Mouse (Mus musculus) limb, embryonic 14.5 days (tissue): Measurements from ENCODE around the gene Fyn. TPM values are rescaled to one million over a fixed set of nuclear protein-coding genes. Genes with fewer than 3 reads are reported as not detected.

Source experiments
- ATAC-seq: fragments of 200-750 bp; cut with Nextera tagmentation; 2 replicates; pipeline ENCODE4 v1.8.0; 2017; ENCODE audit warnings: low read depth, moderate number of reproducible peaks, moderate TSS enrichment; ENCODE audit not compliant: low FRiP score
- DNase-seq: peaks from one replicate; pipeline ENCODE4 v3.0.0-alpha.2; 2015; ENCODE audit warnings: low spot score
- H3K27ac ChIP-seq: fragments of 300-500 bp; sonication (generic); replicated peaks from 2 replicates; pipeline ENCODE4 v1.5.1; 2014; ENCODE audit warnings: low read depth, mild to moderate bottlenecking, low read length, moderate library complexity, mixed read lengths
- H3K27me3 ChIP-seq: fragments of 300-500 bp; sonication (generic); 2 replicates; pipeline ENCODE4 v1.6.1; 2014; ENCODE audit warnings: low read length, mixed read lengths; ENCODE audit not compliant: control insufficient read depth, insufficient read depth
- H3K36me3 ChIP-seq: fragments of 300-500 bp; sonication (generic); 2 replicates; pipeline ENCODE4 v1.6.1; 2014; ENCODE audit warnings: mild to moderate bottlenecking, low read length, moderate library complexity, mixed read lengths; ENCODE audit not compliant: control insufficient read depth, insufficient read depth
- H3K4me1 ChIP-seq: fragments of 300-500 bp; sonication (generic); 2 replicates; pipeline ENCODE4 v1.6.1; 2014; ENCODE audit warnings: antibody characterized with exemption, low read length, mixed read lengths; ENCODE audit not compliant: control insufficient read depth, insufficient read depth
- H3K4me2 ChIP-seq: fragments of 300-500 bp; sonication (generic); replicated peaks from 2 replicates; pipeline ENCODE4 v1.6.1; 2014; ENCODE audit warnings: low read depth, mild to moderate bottlenecking, low read length, moderate library complexity; ENCODE audit not compliant: severe bottlenecking
- H3K4me3 ChIP-seq: fragments of 300-500 bp; sonication (generic); replicated peaks from 2 replicates; pipeline ENCODE4 v1.5.1; 2014; ENCODE audit warnings: low read length
- H3K9ac ChIP-seq: fragments of 300-500 bp; sonication (generic); 2 replicates; pipeline ENCODE4 v1.6.1; 2014; ENCODE audit warnings: mild to moderate bottlenecking, low read depth, low read length, moderate library complexity; ENCODE audit not compliant: severe bottlenecking
- H3K9me3 ChIP-seq: fragments of 300-500 bp; sonication (generic); 2 replicates; pipeline ENCODE4 v1.6.1; 2016; ENCODE audit warnings: low read length; ENCODE audit not compliant: control insufficient read depth
- POLR2A ChIP-seq: fragments of 200-500 bp; IDR thresholded peaks from 2 replicates; pipeline ENCODE4 v1.8.0; 2012; ENCODE audit warnings: inconsistent platforms, mild to moderate bottlenecking, moderate library complexity, borderline replicate concordance; ENCODE audit not compliant: insufficient read depth, insufficient read length; ENCODE audit errors: extremely low read depth
- WGBS: fragments of 180-500 bp; shearing (Covaris S2); extraction: QIAGEN DNeasy Blood & Tissue Kit; methylation state at CpG from one replicate; pipeline ENCODE4 v1.1.7; 2014; 5-methylcytosine and 5-hydroxymethylcytosine counted together
- polyA plus RNA-seq, 2 experiments: library from polyadenylated mRNA; depleted of rRNA in 1 of 2; stranded (reverse) in 1 of 2; unstranded in 1 of 2; fragments of >200 nt; fragmentation: Nextera tagmentation in 1 of 2; extraction: Ambion mirVana in 1 of 2; gene quantifications; 2 replicates each; pipeline versions ENCODE4 v1.2.1 to v1.2.3; 2012 to 2014

The Fyn gene
- polyA plus RNA-seq, 2 experiments, result 51.5 to 58.4 TPM

GRCm38 (mm10) chr10:39505621-39506020, 137.0 kb downstream of the Fyn start:
- H3K4me2 ChIP-seq, result no peak overlapping the region
- H3K9ac ChIP-seq, result no peak overlapping the region
- H3K27ac ChIP-seq, result no peak overlapping the region
- H3K27me3 ChIP-seq, result no peaks in the 10 kb centered on the region
- WGBS, result 50% methylated on average over 7 of the region's 7 CpGs
- no peaks in the 10 kb centered on the region for H3K36me3 ChIP-seq
- no peak for ATAC-seq
- no peaks in the 10 kb centered on the region for H3K9me3 ChIP-seq
- no peak for DNase-seq
- H3K4me1 ChIP-seq, result peaks cover 58% of the 10 kb centered on the region
- no peak overlapping the region for H3K4me3 ChIP-seq
- no peak for TF ChIP-seq POLR2A

DNA sequence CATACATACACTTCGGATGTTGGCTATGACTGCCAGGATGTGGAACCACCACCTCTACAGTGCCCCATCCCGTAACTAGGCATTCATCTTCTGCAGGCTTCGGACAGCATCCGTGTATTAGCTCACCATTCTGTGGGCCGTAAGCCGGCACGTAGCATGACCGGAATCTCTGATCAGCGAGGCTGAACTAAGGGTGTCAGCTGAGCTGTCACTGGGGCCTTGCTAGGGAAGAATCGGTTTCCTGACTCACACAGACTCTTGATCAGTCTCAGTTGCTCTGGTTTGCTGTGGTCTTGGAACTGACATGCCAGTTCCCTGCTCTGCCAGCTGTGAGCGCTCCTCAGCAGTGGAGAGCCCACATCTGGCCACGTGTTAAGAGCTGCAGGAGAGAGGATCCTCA, 137.7 kb downstream of the Fyn start:
- WGBS, result 87% methylated on average over 12 of the region's 12 CpGs
- peaks cover 60% of the 10 kb centered on the region for H3K4me1 ChIP-seq
- TF ChIP-seq POLR2A, result no peak

GRCm38 (mm10) chr10:39506831-39507230, 138.2 kb downstream of the Fyn start:
- DNase-seq (no peak), ATAC-seq (no peak)
- TF ChIP-seq POLR2A, result no peak
- no peak overlapping the region for H3K4me3 ChIP-seq
- 82% methylated on average over 7 of the region's 7 CpGs for WGBS
- H3K4me1 ChIP-seq, result peaks cover 55% of the 10 kb centered on the region
- no peak overlapping the region for H3K27ac ChIP-seq
- 0 out of 2 replicates have a peak, but pooled peaks cover under 1% of the 10 kb centered on the region for H3K36me3 ChIP-seq
- no peak overlapping the region for H3K9ac ChIP-seq
- no peak overlapping the region for H3K4me2 ChIP-seq
- H3K27me3 ChIP-seq, result no peaks in the 10 kb centered on the region
- H3K9me3 ChIP-seq, result no peaks in the 10 kb centered on the region

More for the DNA sequence above, 137.7 kb downstream of the Fyn start:
- H3K4me2 ChIP-seq, result no peak overlapping the region
- no peak overlapping the region for H3K4me3 ChIP-seq
- no peak overlapping the region for H3K27ac ChIP-seq
- ATAC-seq, result no peak
- no peaks in the 10 kb centered on the region for H3K9me3 ChIP-seq
- no peaks in the 10 kb centered on the region for H3K27me3 ChIP-seq
- no peaks in the 10 kb centered on the region for H3K36me3 ChIP-seq
- DNase-seq, result no peak
- H3K9ac ChIP-seq, result no peak overlapping the region

DNA sequence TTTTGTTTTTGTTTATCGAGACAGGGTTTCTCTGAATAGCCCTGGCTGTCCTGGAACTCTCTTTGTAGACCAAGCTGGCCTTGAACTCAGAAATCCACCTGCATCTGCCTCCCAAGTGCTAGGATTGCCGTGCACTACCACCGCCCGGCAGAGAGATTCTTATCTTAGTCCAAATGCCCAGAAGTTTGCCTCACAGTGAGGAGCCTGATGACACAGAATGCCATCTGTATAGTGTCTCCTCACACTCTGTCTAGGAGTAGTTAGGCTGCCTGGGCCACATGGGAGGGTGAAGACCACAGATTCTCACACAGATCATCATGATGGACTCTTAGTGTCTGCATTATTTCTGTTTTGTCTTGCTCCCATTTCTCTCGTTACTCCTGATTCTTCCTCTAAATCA, 140.1 kb downstream of the Fyn start:
- H3K9me3 ChIP-seq, result no peaks in the 10 kb centered on the region
- DNase-seq (no peak), ATAC-seq (no peak)
- 84% methylated on average over 5 of the region's 5 CpGs for WGBS
- no peak for TF ChIP-seq POLR2A
- peaks cover 48% of the 10 kb centered on the region for H3K4me1 ChIP-seq
- no peaks in the 10 kb centered on the region for H3K27me3 ChIP-seq
- H3K36me3 ChIP-seq, result peaks cover 8% of the 10 kb centered on the region; the same call in 1 of the 2 replicates
- H3K4me3 ChIP-seq, result no peak overlapping the region
- no peak overlapping the region for H3K9ac ChIP-seq
- no peak overlapping the region for H3K27ac ChIP-seq
- no peak overlapping the region for H3K4me2 ChIP-seq

DNA sequence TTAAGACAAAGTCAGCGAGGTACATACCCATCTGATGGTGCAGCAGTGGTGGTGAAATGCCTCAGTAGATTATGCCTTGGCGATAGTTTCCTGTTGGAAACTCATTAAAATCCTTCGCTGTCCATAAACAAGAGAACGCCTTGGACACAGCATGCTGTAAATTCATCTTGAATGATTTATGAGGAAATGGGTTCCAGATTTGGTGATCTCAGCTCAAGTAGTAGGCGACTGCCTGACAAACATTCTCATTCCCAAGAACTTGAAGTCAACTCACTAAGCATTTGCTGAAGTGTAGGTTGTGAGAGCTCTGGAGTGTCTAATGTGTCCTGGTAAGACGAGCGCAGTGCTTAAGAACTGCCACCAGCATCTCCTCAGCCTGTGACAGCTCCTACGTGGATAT, 141.3 kb downstream of the Fyn start:
- Histone ChIP-seq H3K27me3 (no peaks in the 10 kb centered on the region), H3K9me3 (no peaks in the 10 kb centered on the region), H3K27ac (no peak overlapping the region), H3K4me1 (peaks cover 45% of the 10 kb centered on the region), H3K4me3 (no peak overlapping the region), H3K4me2 (no peak overlapping the region), H3K9ac (no peak overlapping the region), H3K36me3 (peaks cover 8% of the 10 kb centered on the region; the same call in 1 of the 2 replicates)
- TF ChIP-seq POLR2A, result no peak
- ATAC-seq, result 0 out of 2 replicates have a peak, but pooled peaks have one; percentile 7
- 37% methylated on average over 8 of the region's 8 CpGs for WGBS
- DNase-seq, result peak; percentile 57

DNA sequence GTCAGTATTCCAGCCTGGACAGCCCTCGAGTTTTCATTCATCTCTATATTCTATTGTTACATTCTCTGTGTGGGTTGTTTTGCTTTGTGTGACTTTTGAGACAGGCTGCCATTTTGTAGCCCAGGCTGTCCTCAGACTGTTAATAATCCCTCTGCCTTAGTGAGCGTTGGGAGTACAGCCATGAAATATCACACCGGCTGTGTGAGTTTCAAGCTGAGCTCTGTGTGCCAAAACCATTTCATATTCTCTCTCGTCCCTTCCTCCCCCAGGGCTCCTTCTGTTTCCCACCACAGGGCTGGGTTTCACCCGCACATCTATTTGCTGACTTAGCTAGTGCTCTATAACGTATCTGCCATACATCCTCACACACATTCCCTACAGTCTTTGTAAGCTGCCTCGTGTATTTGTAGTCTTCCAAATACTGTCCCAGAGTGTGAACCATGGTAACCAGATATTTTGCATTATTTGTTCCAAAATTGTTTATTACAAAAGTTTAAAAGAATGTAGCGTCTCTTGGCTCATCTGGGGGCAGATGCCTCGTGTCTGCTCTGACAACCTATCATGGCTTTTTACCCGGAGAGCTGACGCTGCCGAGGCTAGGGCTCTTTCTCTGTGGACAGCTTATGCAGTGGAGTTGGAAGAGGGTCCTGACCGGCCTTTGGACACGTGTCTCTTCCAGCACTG, 144.1 kb downstream of the Fyn start:
- H3K4me2 ChIP-seq, result no peak overlapping the region
- WGBS, result 79% methylated on average over 14 of the region's 14 CpGs
- no peak overlapping the region for H3K4me3 ChIP-seq
- no peak for TF ChIP-seq POLR2A
- ATAC-seq (no peak), DNase-seq (no peak)
- peaks cover 25% of the 10 kb centered on the region for H3K4me1 ChIP-seq
- H3K9me3 ChIP-seq, result no peaks in the 10 kb centered on the region
- peaks cover 31% of the 10 kb centered on the region for H3K36me3 ChIP-seq
- H3K9ac ChIP-seq, result no peak overlapping the region
- H3K27ac ChIP-seq, result no peak overlapping the region
- no peaks in the 10 kb centered on the region for H3K27me3 ChIP-seq
